Mouse (Mus musculus) neural tube, embryonic 13.5 days (tissue): ENCODE measurements around the gene Cacna2d4. TPM values are rescaled to one million over a fixed set of nuclear protein-coding genes. Genes with fewer than 3 reads are reported as not detected.
"Not testable (repeated sequence)": the region's sequence is repeated elsewhere in the genome, so short reads cannot be mapped to it uniquely, and the experiment has no call there.

Experiments
- ATAC-seq: fragments of 200-750 bp; cut with Nextera tagmentation; 2 replicates; pipeline ENCODE4 v1.8.0; 2017; ENCODE audit warnings: low read depth, mild to moderate bottlenecking, moderate TSS enrichment, moderate library complexity
- H3K27ac ChIP-seq: fragments of 300-500 bp; sonication (generic); replicated peaks from 2 replicates; pipeline ENCODE4 v1.5.1; 2015; ENCODE audit warnings: moderate library complexity, mild to moderate bottlenecking, inconsistent platforms
- H3K27me3 ChIP-seq: fragments of 300-500 bp; sonication (generic); 2 replicates; pipeline ENCODE4 v1.6.1; 2015; ENCODE audit warnings: mild to moderate bottlenecking, inconsistent platforms
- H3K36me3 ChIP-seq: fragments of 300-500 bp; sonication (generic); 2 replicates; pipeline ENCODE4 v1.6.1; 2015; ENCODE audit warnings: mild to moderate bottlenecking, inconsistent platforms
- H3K4me1 ChIP-seq: fragments of 300-500 bp; sonication (generic); replicated peaks from 2 replicates; pipeline ENCODE4 v1.6.1; 2015; ENCODE audit warnings: inconsistent platforms
- H3K4me2 ChIP-seq: fragments of 300-500 bp; sonication (generic); 2 replicates; pipeline ENCODE4 v1.6.1; 2015; ENCODE audit warnings: inconsistent platforms, mild to moderate bottlenecking, moderate library complexity
- H3K4me3 ChIP-seq: fragments of 300-500 bp; sonication (generic); 2 replicates; pipeline ENCODE4 v1.5.1; 2015; ENCODE audit warnings: mild to moderate bottlenecking, inconsistent platforms
- H3K9ac ChIP-seq: fragments of 300-500 bp; sonication (generic); 2 replicates; pipeline ENCODE4 v1.6.1; 2015; ENCODE audit warnings: moderate library complexity, mild to moderate bottlenecking, inconsistent platforms
- H3K9me3 ChIP-seq: fragments of 300-500 bp; sonication (generic); 2 replicates; pipeline ENCODE4 v1.6.1; 2016; ENCODE audit warnings: inconsistent platforms
- WGBS: fragments of 180-500 bp; shearing (Covaris S2); methylation state at CpG from one replicate; pipeline ENCODE4 v1.1.7; 2015; 5-methylcytosine and 5-hydroxymethylcytosine counted together
- polyA plus RNA-seq: library from polyadenylated mRNA; unstranded; fragments of >200 nt; fragmentation: Nextera tagmentation; extraction: Ambion mirVana; gene quantifications from 2 replicates; pipeline ENCODE4 v1.2.1, GENCODE M21; 2015

Cacna2d4 gene
- polyA plus RNA-seq, 1 experiment from 2014 or later = 0.17 TPM

- Histone ChIP-seq H3K9me3 (no peaks in the 10 kb centered on the region), H3K4me2 (no peak overlapping the region), H3K4me1 (peaks cover 19% of the 10 kb centered on the region), H3K27ac (no peak overlapping the region), H3K27me3 (no peaks in the 10 kb centered on the region), H3K9ac (no peak overlapping the region), H3K4me3 (no peak overlapping the region), H3K36me3 (peaks cover 28% of the 10 kb centered on the region)
- ATAC-seq = no peak
- WGBS = 95% methylated on average over 4 of the region's 4 CpGs
These were observed 34.8 kb upstream of the Cacna2d4 start for GRCm38 (mm10) chr6:119201575-119201974.

GRCm38 (mm10) chr6:119204286-119204685, 32.0 kb upstream of the Cacna2d4 start:
- H3K9me3 ChIP-seq = no peaks in the 10 kb centered on the region
- no peak overlapping the region for H3K27ac ChIP-seq
- ATAC-seq = no peak
- peaks cover 28% of the 10 kb centered on the region for H3K36me3 ChIP-seq
- no peak overlapping the region for H3K4me2 ChIP-seq
- H3K4me3 ChIP-seq = no peak overlapping the region
- no peak overlapping the region for H3K9ac ChIP-seq
- peaks cover 6% of the 10 kb centered on the region for H3K4me1 ChIP-seq
- no peaks in the 10 kb centered on the region for H3K27me3 ChIP-seq
- 93% methylated on average over 7 of the region's 7 CpGs for WGBS

GRCm38 (mm10) chr6:119204915-119205314, 31.4 kb upstream of the Cacna2d4 start:
- Histone ChIP-seq H3K4me2 (no peak overlapping the region), H3K27ac (no peak overlapping the region), H3K4me1 (peaks cover 3% of the 10 kb centered on the region; the same call in 1 of the 2 replicates), H3K9ac (no peak overlapping the region), H3K4me3 (no peak overlapping the region), H3K9me3 (no peaks in the 10 kb centered on the region), H3K27me3 (no peaks in the 10 kb centered on the region), H3K36me3 (peaks cover 28% of the 10 kb centered on the region)
- whole genome bisulfite sequencing = 74% methylated on average over 3 of the region's 3 CpGs
- ATAC-seq = no peak

GRCm38 (mm10) chr6:119206006-119206405, 30.3 kb upstream of the Cacna2d4 start:
- H3K27ac ChIP-seq, H3K4me1 ChIP-seq, H3K27me3 ChIP-seq, H3K4me3 ChIP-seq, H3K9ac ChIP-seq, H3K4me2 ChIP-seq, ATAC-seq, H3K9me3 ChIP-seq: not testable (repeated sequence)
- WGBS = 93% methylated on average over 7 of the region's 7 CpGs
- peaks cover 24% of the 10 kb centered on the region for H3K36me3 ChIP-seq

GRCm38 (mm10) chr6:119213375-119213774, 23.0 kb upstream of the Cacna2d4 start:
- 83% methylated on average over 5 of the region's 5 CpGs for WGBS

GRCm38 (mm10) chr6:119214190-119214589, 22.1 kb upstream of the Cacna2d4 start:
- H3K4me2 ChIP-seq = no peak overlapping the region
- H3K9ac ChIP-seq = no peak overlapping the region
- peaks cover 51% of the 10 kb centered on the region for H3K36me3 ChIP-seq
- no peak overlapping the region for H3K4me3 ChIP-seq
- ATAC-seq = 0 out of 2 replicates have a peak, but pooled peaks have one; percentile 36
- H3K27me3 ChIP-seq = no peaks in the 10 kb centered on the region
- 69% methylated on average over 6 of the region's 6 CpGs for WGBS
- no peaks in the 10 kb centered on the region for H3K9me3 ChIP-seq
- peaks cover 12% of the 10 kb centered on the region for H3K4me1 ChIP-seq
- H3K27ac ChIP-seq = no peak overlapping the region

More at GRCm38 (mm10) chr6:119213375-119213774, 23.0 kb upstream of the Cacna2d4 start:
- H3K27ac ChIP-seq = no peak overlapping the region
- ATAC-seq = no peak
- H3K9me3 ChIP-seq = no peaks in the 10 kb centered on the region
- H3K27me3 ChIP-seq = no peaks in the 10 kb centered on the region
- H3K4me2 ChIP-seq = no peak overlapping the region
- H3K4me3 ChIP-seq = no peak overlapping the region
- peaks cover 48% of the 10 kb centered on the region for H3K36me3 ChIP-seq
- no peak overlapping the region for H3K9ac ChIP-seq
- peaks cover 12% of the 10 kb centered on the region for H3K4me1 ChIP-seq

GRCm38 (mm10) chr6:119215040-119215613, 21.2 kb upstream of the Cacna2d4 start:
- 81% methylated on average over 10 of the region's 10 CpGs for WGBS
- 0 out of 2 replicates have a peak overlapping the region, but pooled peaks have one; percentile 5 for H3K27ac ChIP-seq

GRCm38 (mm10) chr6:119217661-119218060, 18.7 kb upstream of the Cacna2d4 start:
- Histone ChIP-seq H3K27ac (no peak overlapping the region), H3K4me2 (no peak overlapping the region), H3K9me3 (no peaks in the 10 kb centered on the region), H3K27me3 (no peaks in the 10 kb centered on the region), H3K36me3 (peaks cover 67% of the 10 kb centered on the region), H3K4me3 (no peak overlapping the region), H3K9ac (no peak overlapping the region), H3K4me1 (peaks cover 15% of the 10 kb centered on the region)
- no peak for ATAC-seq
- 86% methylated on average over 4 of the region's 4 CpGs for WGBS

More at GRCm38 (mm10) chr6:119215040-119215613, 21.2 kb upstream of the Cacna2d4 start:
- Histone ChIP-seq H3K27me3 (no peaks in the 10 kb centered on the region), H3K36me3 (peaks cover 53% of the 10 kb centered on the region), H3K4me1 (peaks cover 12% of the 10 kb centered on the region), H3K9me3 (no peaks in the 10 kb centered on the region), H3K4me3 (no peak overlapping the region), H3K9ac (no peak overlapping the region), H3K4me2 (no peak overlapping the region)
- no peak for ATAC-seq

- Histone ChIP-seq H3K9me3 (no peaks in the 10 kb centered on the region), H3K4me1 (peaks cover 15% of the 10 kb centered on the region), H3K4me3 (no peak overlapping the region), H3K27ac (no peak overlapping the region), H3K4me2 (no peak overlapping the region), H3K27me3 (no peaks in the 10 kb centered on the region), H3K36me3 (peaks cover 63% of the 10 kb centered on the region), H3K9ac (no peak overlapping the region)
- WGBS = 87% methylated on average over 5 of the region's 5 CpGs
- no peak for ATAC-seq
These were observed 17.7 kb upstream of the Cacna2d4 start for GRCm38 (mm10) chr6:119218591-119218990.

- H3K4me2 ChIP-seq = no peak overlapping the region
- H3K4me1 ChIP-seq = peaks cover 16% of the 10 kb centered on the region
- H3K27ac ChIP-seq = no peak overlapping the region
- H3K9me3 ChIP-seq = no peaks in the 10 kb centered on the region
- ATAC-seq = no peak
- no peaks in the 10 kb centered on the region for H3K27me3 ChIP-seq
- H3K4me3 ChIP-seq = no peak overlapping the region
- peaks cover 61% of the 10 kb centered on the region for H3K36me3 ChIP-seq
- H3K9ac ChIP-seq = no peak overlapping the region; the same call in 1 of the 2 replicates
- WGBS = 77% methylated on average over 15 of the region's 15 CpGs
These were observed 17.0 kb upstream of the Cacna2d4 start for GRCm38 (mm10) chr6:119219237-119219870.

- Histone ChIP-seq H3K4me1 (peaks cover 17% of the 10 kb centered on the region), H3K9ac (no peak overlapping the region), H3K36me3 (peaks cover 54% of the 10 kb centered on the region), H3K27me3 (no peaks in the 10 kb centered on the region), H3K4me3 (no peak overlapping the region), H3K4me2 (no peak overlapping the region), H3K27ac (no peak overlapping the region), H3K9me3 (no peaks in the 10 kb centered on the region)
- peak; percentile 73 for ATAC-seq
- WGBS = 53% methylated on average over 10 of the region's 10 CpGs
These were observed 16.0 kb upstream of the Cacna2d4 start for GRCm38 (mm10) chr6:119220297-119220696.

- no peaks in the 10 kb centered on the region for H3K9me3 ChIP-seq
- 42% methylated on average over 13 of the region's 13 CpGs for WGBS
- H3K4me3 ChIP-seq = no peak overlapping the region
- peak overlapping the region; percentile 46 for H3K27ac ChIP-seq
- H3K4me1 ChIP-seq = peaks cover 24% of the 10 kb centered on the region
- peaks cover 22% of the 10 kb centered on the region for H3K36me3 ChIP-seq
- H3K4me2 ChIP-seq = peak overlapping the region; percentile 18
- H3K9ac ChIP-seq = no peak overlapping the region
- ATAC-seq = peak; percentile 63; the same call in 1 of the 2 replicates
- H3K27me3 ChIP-seq = no peaks in the 10 kb centered on the region
These were observed 11.7 kb upstream of the Cacna2d4 start for GRCm38 (mm10) chr6:119224451-119225195.
